Mouse (Mus musculus) spleen, postnatal 4 days (tissue): Measurements from ENCODE around the gene Dcun1d5.
"Not testable (repeated sequence)": the region's sequence is repeated elsewhere in the genome, so short reads cannot be mapped to it uniquely, and the experiment has no call there.

Source experiments
- DNase-seq, 2 experiments: peaks; one replicate each; pipeline ENCODE4 v3.0.0; 2022; ENCODE audit warnings: low spot score in 2 of 2

The Dcun1d5 gene

DNA sequence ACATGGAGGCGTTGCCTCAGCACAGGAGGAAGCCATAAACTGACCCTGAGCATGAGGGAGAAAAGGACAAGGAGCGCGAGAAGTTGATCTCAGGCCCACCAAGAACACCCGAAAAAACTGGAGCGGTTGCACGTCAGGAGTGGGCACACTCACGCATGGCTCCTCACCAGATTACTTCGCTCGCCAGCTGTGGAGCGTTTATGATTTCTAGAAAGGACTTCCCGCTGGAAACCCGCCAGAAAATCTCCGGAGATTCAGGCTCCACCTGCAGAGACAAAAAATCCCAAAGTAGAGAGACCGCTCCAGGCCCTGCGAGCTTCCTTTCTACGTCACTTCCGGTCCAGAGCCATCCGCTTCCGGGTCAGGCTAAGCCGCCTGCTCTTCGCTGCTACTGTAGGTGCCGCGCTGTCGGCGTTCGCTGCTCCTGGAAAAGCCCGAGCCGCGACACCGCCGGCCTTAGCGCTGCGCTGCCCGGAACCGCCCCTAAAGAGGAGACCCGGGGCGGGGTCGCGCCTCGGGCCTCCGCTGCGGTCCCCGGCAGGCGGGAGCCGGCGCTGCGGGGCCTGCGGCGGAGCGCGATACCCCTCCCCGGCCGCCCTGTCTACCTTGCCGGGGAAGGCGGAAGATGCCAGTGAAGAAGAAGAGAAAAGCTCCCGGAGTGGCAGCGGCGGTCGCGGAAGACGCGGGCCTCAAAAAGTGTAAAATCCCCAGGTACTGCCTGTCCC is at the start of gene Dcun1d5, which contains the start of gene Dync2h1:
Gene Dcun1d5 (plus strand): TSS at position 349 of the 725 bp plus-strand sequence.
Gene Dync2h1 (minus strand): TSS at position 275 of the 725 bp plus-strand sequence.
- peak; percentile 87 to 93 for DNase-seq

DNA sequence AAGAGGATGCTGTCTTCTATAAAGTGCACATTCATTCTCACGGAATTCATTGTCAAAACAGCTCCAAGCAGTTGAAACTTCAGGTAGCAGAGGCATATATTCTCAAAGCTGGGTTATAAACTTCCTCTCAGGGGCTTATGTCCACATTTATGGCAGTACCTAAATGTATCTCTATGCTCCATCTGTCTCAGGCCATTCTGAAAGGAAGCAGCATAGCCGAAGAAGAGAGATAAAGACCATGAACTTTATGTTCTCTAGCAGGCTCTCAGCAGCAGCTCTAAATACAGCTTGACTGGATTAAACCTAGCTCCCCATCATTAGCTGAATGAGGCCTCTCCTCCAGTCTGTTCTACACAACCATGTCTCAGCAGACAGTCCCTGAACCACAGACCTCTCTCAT is 29.9 kb upstream of the Dcun1d5 start:
- no peak for DNase-seq

DNA sequence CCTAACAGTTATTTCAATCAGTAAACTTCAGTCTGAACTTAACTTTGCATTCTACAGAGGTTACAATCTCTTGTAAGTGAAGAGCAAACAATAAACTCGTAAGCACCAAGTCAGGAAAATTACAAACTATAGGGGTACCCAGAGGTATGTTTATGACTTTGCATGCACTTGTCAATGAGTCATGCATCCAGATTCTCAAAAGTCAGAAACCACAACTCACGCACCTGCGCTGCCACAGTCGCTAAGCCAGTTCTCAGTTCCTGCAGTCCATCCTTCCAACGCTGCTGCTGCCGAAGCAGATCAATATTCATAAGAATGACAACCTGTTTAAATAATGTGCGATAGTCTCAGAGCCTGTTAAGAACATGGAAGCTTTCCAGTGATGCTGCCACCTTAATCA is 25.7 kb upstream of the Dcun1d5 start:
- DNase-seq: no peak

DNA sequence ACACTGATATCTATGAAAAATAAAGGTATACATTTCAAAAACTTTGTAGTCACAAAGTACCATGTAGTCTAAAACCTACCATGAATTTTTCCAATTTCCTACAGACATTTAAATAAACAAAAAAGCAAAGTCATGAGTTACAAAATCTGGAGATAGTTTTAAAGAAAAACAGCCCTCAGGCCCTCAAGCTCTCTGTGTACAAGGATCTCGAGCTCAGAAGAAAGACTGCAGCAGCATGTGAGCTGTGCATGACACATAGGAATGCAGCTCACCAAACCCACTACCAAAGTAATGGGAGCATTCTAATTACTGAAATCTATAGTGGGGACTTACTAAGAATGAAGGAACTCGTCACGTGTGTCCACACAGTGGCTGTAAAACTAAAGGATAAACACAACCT is 24.6 kb upstream of the Dcun1d5 start:
- DNase-seq: no peak

DNA sequence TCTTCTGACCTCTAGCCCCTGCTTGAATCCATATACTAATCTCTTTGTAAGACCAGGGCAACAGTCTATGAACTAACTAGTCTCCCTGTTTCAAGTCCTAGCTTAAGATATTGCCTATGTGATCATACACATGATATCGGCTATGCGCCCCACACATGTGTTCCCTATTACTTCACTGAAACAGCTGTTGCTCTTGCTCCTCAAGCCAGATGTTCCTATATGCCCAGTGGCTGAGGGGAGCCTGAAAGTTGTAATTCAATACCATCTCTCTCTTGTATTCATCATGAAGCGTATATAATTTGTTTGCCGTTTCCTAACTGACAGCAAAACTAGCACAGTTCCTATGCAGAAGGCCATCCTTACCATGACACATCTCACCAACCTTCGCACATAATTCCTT is 23.6 kb upstream of the Dcun1d5 start:
- no peak for DNase-seq

DNA sequence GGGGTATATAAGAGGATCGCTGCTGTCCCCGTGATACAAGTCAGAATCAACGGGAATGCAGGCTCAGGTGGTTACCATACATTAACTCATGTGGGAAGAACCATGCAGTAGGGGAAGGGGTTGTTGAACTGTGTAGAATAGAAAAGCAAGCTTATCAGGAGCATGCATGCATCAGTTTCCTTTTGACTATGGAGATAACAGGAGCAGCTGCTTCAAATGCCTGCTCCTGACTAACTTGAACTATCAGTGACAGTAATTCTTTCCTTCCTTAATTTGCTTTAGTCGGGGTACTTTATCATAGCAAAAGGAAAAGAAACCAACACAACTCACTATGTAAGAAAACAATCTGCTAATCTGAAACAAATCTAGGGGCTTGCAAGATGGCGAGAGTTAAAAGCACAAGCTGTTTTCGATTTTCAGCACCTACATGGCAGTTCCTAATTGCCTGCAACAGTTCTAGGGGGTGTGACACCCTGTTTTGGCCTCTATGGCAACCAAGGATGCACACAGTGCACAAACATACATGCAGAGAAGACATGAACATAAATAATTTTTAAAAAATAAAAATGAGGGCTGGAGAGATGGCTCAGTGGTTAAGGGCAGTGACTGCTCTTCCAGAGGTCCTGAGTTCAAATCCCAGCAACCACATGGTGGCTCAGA is 16.9 kb upstream of the Dcun1d5 start:
- DNase-seq: no peak

DNA sequence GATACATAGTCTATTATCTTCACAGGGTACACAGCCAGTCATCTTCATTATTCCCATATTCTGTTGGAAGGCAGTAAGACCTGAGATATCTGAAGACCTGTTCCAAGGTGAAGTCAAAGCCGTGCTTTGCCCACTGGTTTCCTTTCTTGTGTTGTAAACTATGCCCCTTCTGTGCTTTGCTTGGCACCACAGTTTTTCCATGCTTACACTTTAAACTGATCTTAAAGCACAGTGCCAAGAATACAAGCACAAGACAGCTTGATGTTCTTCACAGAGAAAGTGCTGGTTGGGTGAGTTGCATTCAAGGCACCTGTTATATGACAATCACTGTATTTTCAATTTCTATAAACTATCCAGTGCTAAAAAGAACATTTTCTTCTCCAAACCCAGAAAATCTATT is 10.6 kb upstream of the Dcun1d5 start:
- DNase-seq: no peak

DNA sequence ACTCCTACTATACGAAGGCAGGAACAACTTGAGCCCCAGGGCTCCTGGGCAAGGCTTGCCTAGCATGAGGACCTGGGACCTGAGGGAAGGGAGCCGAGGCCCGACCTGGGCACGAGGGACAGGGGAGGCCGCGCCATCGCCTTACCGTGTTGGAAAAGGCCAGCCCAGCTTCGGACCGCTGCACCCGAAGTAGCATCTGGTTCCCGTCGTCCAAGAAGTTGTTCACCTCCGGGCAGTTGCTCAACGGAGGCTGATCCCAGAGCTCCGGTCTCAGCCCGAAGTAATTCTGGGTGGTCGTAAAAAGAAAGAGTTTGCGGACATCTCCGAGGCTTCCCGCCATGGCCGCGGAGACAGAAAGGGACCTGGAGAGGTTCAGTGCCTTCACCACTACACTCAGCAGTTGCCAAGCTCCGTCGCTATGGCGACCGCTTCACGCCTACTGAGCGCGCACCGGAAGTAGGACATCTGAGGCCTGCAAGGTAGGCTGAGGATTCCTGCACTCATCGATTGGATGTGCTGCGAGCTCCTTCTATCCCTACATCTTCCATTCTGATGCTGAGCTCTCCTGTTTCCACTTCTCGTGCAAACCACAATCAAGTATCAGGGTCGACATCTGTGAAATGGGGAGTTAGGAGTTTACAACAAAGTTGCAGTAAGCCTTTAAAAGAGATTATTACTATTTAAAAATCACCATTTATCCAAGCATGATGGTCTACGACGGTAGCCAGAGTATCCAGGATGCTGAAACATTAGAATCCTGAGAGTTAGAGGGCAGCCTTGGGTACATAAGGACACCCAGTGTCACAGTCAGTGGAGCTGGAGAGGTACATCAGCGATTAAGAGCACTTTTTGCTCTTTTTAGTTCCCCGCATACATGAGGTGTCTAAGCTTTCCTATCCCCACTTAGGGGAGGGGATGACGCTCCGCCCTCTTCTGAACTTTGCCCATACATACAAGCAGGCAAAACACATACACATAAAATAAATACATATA is 7.4 kb upstream of the Dcun1d5 start:
- peak; percentile 77 to 84 for DNase-seq

DNA sequence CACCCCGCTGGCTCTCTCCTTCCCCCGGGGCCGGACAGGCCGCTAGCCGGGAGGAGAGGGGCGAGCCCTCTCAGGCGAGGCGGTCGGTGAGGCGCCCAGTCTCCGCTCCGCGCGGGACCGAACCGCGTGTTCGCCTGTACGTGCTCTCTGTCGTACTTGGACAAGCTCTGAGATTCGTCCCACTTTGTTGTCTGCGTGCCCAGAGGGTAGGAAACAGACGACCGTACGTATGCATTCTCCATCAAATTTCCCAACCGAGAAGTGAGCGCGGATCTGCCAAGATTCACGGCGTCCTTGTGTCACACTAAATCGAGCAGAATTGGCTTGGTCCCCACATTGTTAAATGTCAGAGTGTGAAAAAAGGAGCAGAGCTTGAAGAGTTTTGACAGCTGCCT is 574 bp downstream of the Dcun1d5 start:
- peak in 1 of 2 experiments; percentile 45 for DNase-seq

DNA sequence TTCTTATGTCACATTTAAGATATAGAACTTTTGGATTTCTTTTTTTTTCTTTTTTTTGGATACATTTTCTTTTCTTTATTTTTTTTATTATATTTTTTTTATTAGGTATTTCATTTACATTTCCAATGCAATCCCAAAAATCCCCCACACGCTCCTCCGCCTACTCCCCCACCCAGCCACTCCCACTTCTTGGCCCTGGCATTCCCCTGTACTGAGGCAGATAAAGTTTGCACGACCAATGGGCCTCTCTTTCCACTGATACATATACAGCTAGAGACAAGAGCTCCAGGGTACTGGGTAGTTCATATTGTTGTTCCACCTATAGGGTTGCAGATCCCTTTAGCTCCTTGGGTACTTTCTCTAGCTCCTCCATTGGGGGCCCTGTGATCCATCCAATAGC is 6.4 kb downstream of the Dcun1d5 start:
- not testable (repeated sequence) for DNase-seq

DNA sequence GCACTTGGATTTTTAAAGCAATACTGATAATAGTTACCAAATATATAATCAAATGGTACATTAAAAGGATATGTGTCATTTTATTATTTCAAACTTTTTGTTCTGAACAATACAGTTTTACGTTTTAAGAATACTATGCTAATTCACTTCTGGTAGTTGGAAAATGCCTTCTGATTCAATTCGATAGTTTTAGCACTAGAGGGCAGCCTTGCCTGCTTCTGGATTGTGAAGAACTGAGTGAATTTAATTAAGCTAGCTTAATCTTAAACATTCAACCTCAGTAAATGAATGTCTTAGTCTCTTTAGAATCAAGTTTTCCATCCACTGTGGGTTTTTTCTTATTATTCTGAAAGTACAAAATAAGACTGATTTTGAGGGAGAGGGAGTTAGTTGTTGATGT is 31.9 kb downstream of the Dcun1d5 start:
- DNase-seq: no peak

DNA sequence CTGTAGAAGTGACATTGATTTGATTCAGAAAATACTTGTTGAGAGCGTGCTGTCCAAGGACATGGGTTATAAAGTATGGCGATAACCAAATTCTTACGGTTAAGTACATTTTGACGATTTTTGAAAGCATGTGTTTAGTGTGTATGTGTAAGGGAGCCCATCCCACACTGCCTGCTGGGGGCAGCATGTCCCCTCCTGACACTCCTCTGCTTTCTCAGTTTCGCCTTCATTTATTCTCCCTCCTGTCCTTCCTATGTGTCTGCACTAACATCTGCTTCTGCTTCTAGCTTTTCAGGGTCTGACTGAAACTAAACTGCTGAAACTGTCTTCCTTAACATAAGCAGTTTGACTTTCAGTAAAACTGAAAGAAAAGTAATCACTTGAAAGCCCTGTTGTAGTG is 36.7 kb downstream of the Dcun1d5 start:
- DNase-seq: no peak

DNA sequence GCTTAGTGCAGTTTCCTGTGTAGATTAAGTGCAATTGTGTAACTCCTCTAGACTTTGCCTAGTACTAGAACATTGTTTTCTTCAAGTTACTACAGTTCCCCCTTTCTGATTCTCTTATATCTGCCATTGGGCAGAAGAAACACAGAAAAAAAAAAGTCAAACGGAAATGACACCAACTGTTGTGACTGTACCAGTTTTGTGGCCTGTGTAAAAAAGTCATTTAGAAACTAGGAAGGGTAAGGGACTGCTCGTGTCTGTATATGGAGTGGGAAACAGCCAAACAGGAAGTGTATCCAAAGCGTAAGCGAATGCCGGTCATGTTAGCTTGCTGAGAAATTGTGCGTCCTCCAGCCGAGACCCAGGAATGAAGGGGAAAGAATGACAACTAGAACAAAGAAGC is 37.1 kb downstream of the Dcun1d5 start:
- DNase-seq: no peak

DNA sequence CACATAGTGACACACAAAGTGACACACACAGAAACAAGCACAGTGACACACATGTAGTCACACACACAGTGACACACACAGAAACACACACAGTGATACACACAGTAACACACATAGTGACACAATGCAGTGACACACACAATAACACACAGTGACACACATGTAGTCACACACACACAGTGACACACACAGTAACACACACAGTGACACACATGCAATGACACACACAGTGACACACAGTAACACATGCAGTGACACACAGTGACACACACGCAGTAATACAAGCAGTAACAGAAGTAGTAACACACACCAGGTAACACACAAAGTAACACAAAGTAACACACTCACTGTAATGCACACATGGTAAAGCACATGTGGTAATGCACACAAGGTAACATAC is 54.3 kb downstream of the Dcun1d5 start:
- no peak for DNase-seq

DNA sequence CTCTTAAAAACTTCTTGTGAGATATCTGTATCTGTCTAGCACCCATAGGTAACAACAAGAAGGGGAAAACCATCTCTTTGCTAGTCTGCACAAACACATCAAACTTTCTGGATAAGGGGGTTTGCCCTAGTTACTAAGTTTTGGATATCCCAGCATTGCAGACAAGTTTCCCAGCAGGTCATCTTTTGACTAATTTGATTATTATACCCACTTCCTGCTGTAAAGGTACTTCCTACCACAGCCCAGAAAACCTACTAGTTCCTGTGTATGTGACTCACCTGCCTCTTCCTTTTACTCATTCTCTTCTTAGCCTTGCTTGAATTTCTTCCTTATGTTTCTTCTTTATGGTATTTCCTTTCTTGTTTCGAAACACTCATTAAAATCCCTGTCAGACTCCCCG is 55.6 kb downstream of the Dcun1d5 start:
- DNase-seq: no peak

DNA sequence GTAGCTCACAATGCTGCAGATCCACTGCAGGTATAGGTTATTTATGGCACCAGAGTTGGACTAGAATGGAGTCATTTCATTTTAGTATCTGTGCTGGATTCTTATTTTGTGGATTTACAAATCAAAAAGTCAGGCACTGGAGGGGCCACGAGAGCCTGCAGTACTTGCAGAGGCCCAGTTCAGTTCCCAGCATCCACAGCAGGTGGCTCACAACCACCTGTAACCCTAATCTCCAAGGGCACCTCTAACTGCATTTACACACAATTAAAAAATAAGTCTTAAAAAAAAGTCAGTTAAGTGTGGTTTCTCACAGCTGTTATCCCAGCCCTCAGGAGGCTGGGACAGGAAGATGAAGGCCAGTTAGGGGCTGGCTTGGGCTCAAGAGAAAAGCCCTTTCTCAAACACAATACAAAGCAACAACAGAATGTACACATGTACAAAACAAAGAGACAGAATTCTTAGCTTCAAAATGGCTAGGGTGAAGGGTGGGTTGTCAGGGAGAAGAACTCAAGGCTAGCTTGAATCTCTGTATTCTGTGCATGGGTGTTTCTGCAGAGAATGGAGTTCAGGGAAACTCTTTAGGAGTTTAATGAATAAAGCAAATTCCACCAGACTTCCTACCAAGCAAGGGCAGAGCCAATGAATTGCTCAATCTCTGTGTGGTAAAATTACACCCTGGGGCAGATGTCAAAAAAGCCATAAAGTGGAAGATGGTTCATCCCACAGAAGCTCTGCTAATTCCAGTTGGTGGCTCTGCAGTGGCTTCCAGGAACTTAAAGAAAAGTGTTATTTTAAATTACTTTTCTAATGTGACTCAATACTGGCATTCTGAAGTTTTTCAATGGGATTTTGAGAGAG is 68.7 kb downstream of the Dcun1d5 start:
- no peak for DNase-seq
